Comparison of ENCODE assay signal across 8 mouse cellular contexts in the genomic region with DNA sequence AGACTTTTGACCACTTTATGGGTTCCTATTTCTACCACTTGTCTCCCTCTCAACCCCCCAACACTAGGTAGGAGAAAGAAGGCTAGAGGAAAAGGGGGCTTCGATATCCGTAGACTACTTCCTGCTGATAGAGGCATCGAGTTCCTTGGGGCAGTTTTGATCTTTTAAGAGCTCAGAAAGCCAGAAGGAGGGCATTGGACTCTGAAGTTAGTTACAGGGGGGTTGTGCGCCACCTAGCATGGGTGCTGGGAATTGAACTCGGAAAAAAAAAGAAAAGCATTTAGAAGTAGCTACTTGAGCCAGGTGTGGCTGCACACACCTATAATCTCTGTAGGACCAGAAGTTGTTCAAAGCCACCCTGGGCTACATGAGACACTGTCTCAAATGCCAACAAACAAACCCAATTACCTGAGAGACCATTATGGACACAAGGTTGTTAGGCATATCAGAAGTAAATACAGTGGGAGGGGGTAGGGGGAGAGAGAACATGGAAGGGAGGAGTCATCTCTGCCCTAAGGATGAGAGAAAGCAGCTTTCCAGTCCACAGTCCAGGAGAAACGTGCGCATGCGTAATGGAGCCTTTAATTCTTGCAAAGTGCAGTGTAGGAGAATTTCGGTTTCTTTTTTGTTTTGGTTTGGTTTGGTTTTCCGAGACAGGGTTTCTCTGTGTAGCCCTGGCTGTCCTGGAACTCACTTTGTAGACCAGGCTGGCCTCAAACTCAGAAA. TPM values are rescaled to one million over a fixed set of nuclear protein-coding genes. Genes with fewer than 3 reads are reported as not detected.
DNase-seq lines count a peak whose midpoint lies in the region; ATAC-seq and TF ChIP-seq lines count a peak whose summit lies in the region.

No protein-coding gene starts in this region.

- TF ChIP-seq POLR2A in lung, adult 2 months (IDR thresholded peaks at IDR 0.05; ENCODE audit: borderline replicate concordance, extremely low read depth, low read depth, low read length), result no peak

- H3K27me3 ChIP-seq in embryonic facial prominence, embryonic 14.5 days (replicated peaks; ENCODE audit: control insufficient read depth, insufficient read depth, low read length), result no peaks in the 10 kb centered on the region
- no peaks in the 10 kb centered on the region for H3K27me3 ChIP-seq in heart, embryonic 14.5 days (ENCODE audit: control insufficient read depth, insufficient read depth, low read length)
- H3K27me3 ChIP-seq in neural tube, embryonic 15.5 days (replicated peaks), result no peaks in the 10 kb centered on the region

- peak overlapping the region; percentile 94 for H3K4me2 ChIP-seq in embryonic facial prominence, embryonic 14.5 days (ENCODE audit: low read depth, low read length)
- peak overlapping the region; percentile 92 for H3K4me2 ChIP-seq in heart, embryonic 14.5 days (ENCODE audit: low read length)
- peak overlapping the region; percentile 94 for H3K4me2 ChIP-seq in neural tube, embryonic 15.5 days

- no peaks in the 10 kb centered on the region for H3K9me3 ChIP-seq in embryonic facial prominence, embryonic 14.5 days (ENCODE audit: control insufficient read depth, low read length)
- no peaks in the 10 kb centered on the region for H3K9me3 ChIP-seq in heart, embryonic 14.5 days (ENCODE audit: control insufficient read depth, low read length)
- no peaks in the 10 kb centered on the region for H3K9me3 ChIP-seq in neural tube, embryonic 15.5 days (replicated peaks)

- H3K4me1 ChIP-seq in embryonic facial prominence, embryonic 14.5 days (ENCODE audit: control insufficient read depth, insufficient read depth, low read length), result peaks cover 8% of the 10 kb centered on the region
- peaks cover 2 to 12% of the 10 kb centered on the region in 2 experiments; a peak in 3 of 4 replicates for H3K4me1 ChIP-seq in heart, embryonic 14.5 days (ENCODE audit: control insufficient read depth in 2 of 2, insufficient read depth in 2 of 2, low read length in 2 of 2)
- H3K4me1 ChIP-seq in lung, adult 2 months (ENCODE audit: control insufficient read depth, insufficient read depth, low read length), result peaks cover 3% of the 10 kb centered on the region; the same call in 1 of the 2 replicates
- peaks cover 16% of the 10 kb centered on the region for H3K4me1 ChIP-seq in neural tube, embryonic 15.5 days

- H3K36me3 ChIP-seq in embryonic facial prominence, embryonic 14.5 days (ENCODE audit: control insufficient read depth, insufficient read depth, low read length), result peaks cover 30% of the 10 kb centered on the region; the same call in 1 of the 2 replicates
- H3K36me3 ChIP-seq in heart, embryonic 14.5 days (ENCODE audit: control insufficient read depth, insufficient read depth, low read length), result peaks cover 47% of the 10 kb centered on the region
- H3K36me3 ChIP-seq in neural tube, embryonic 15.5 days, result peaks cover 35% of the 10 kb centered on the region

- H3K4me3 ChIP-seq in embryonic facial prominence, embryonic 14.5 days (ENCODE audit: low read depth, low read length), result peak overlapping the region; percentile 86
- H3K4me3 ChIP-seq in heart, embryonic 14.5 days (ENCODE audit: control insufficient read depth in 1 of 2, insufficient read depth in 1 of 2, low read depth in 1 of 2, low read length in 2 of 2), result peak overlapping the region; percentile 64 to 82
- peak overlapping the region; percentile 88 for H3K4me3 ChIP-seq in lung, adult 2 months (replicated peaks; ENCODE audit: extremely low read depth, low read depth, low read length)
- H3K4me3 ChIP-seq in neural tube, embryonic 15.5 days (replicated peaks), result peak overlapping the region; percentile 87

- no peak for ATAC-seq in embryonic facial prominence, embryonic 14.5 days (ENCODE audit: low read depth)
- ATAC-seq in heart, embryonic 14.5 days (ENCODE audit: insufficient number of reproducible peaks, insufficient read depth, low FRiP score, low read depth), result no peak
- ATAC-seq in neural tube, embryonic 15.5 days (ENCODE audit: low FRiP score), result 0 out of 2 replicates have a peak, but pooled peaks have one; percentile 9

- peak; percentile 51 to 70 for DNase-seq in CD8-positive naive resting alpha-beta T cell, adult 2 months (ENCODE audit: low read depth in 2 of 2, low spot score in 2 of 2)
- peak; percentile 75 for DNase-seq in adrenal gland, postnatal 14 days
- peak; percentile 69 for DNase-seq in embryonic facial prominence, embryonic 14.5 days (ENCODE audit: low spot score)
- DNase-seq in kidney, postnatal 14 days, result peak; percentile 75
- peak; percentile 54 for DNase-seq in lung, adult 2 months
- peak; percentile 81 for DNase-seq in thymus, postnatal 0 days (ENCODE audit: low spot score)

- H3K27ac ChIP-seq in embryonic facial prominence, embryonic 14.5 days (replicated peaks; ENCODE audit: low read depth, low read length), result peak overlapping the region; percentile 82; the same call in 1 of the 2 replicates
- H3K27ac ChIP-seq in heart, embryonic 14.5 days (replicated peaks in 1 of 2; ENCODE audit: control insufficient read depth in 1 of 2, insufficient read depth in 1 of 2, low read depth in 2 of 2, low read length in 2 of 2), result peak overlapping the region in 1 of 2 experiments; percentile 87; a peak in 2 of 4 replicates
- peak overlapping the region; percentile 89; the same call in 1 of the 2 replicates for H3K27ac ChIP-seq in neural tube, embryonic 15.5 days (replicated peaks)

- peak; percentile 59 for TF ChIP-seq CTCF in lung, adult 2 months (IDR thresholded peaks at IDR 0.05; ENCODE audit: insufficient read depth, low read length)

- 31% methylated on average over 10 of the region's 10 CpGs for WGBS in embryonic facial prominence, embryonic 14.5 days
- WGBS in heart, embryonic 14.5 days, result 32% methylated on average over 10 of the region's 10 CpGs
- 36% methylated on average over 10 of the region's 10 CpGs for WGBS in lung, adult 2 months
- 38% methylated on average over 10 of the region's 10 CpGs for WGBS in neural tube, embryonic 15.5 days

- H3K9ac ChIP-seq in embryonic facial prominence, embryonic 14.5 days (ENCODE audit: low read depth, low read length), result peak overlapping the region; percentile 81
- H3K9ac ChIP-seq in heart, embryonic 14.5 days (ENCODE audit: low read length), result peak overlapping the region; percentile 93
- H3K9ac ChIP-seq in neural tube, embryonic 15.5 days (replicated peaks), result peak overlapping the region; percentile 92

RNA-seq across cellular contexts. Expression of a gene that starts 1.2 kb away (rescaled TPM):
- 15.3 and 16.5 TPM in 2 replicates for total RNA-seq in adrenal gland, postnatal 14 days (2021)
- 30.4 and 31.8 TPM in 2 replicates for polyA plus RNA-seq in embryonic facial prominence, embryonic 14.5 days (2014; fragmentation: Nextera tagmentation; extraction: Ambion mirVana)
- 24.2 and 24.9 TPM in 2 replicates for polyA plus RNA-seq in heart, embryonic 14.5 days (2014; fragmentation: Nextera tagmentation; extraction: Ambion mirVana)
- 7.3 and 10.8 TPM in 2 replicates for polyA plus RNA-seq in lung, adult 2 months (2012; rRNA removed)
- polyA plus RNA-seq in neural tube, embryonic 15.5 days (2015; fragmentation: Nextera tagmentation; extraction: Ambion mirVana), result 16.8 and 24.1 TPM in 2 replicates
- polyA plus RNA-seq in thymus, postnatal 0 days (2015; fragmentation: Nextera tagmentation; extraction: Ambion mirVana), result 25.4 and 26.2 TPM in 2 replicates

RNA-seq across cellular contexts. Expression of a gene that starts 32.7 kb away (rescaled TPM):
- total RNA-seq in adrenal gland, postnatal 14 days (2021), result 19.4 and 19.6 TPM in 2 replicates
- 15.8 and 16.7 TPM in 2 replicates for polyA plus RNA-seq in embryonic facial prominence, embryonic 14.5 days (2014; fragmentation: Nextera tagmentation; extraction: Ambion mirVana)
- 21.5 and 21.9 TPM in 2 replicates for polyA plus RNA-seq in heart, embryonic 14.5 days (2014; fragmentation: Nextera tagmentation; extraction: Ambion mirVana)
- polyA plus RNA-seq in lung, adult 2 months (2012; rRNA removed), result 10.9 and 12.6 TPM in 2 replicates
- 14.0 and 16.4 TPM in 2 replicates for polyA plus RNA-seq in neural tube, embryonic 15.5 days (2015; fragmentation: Nextera tagmentation; extraction: Ambion mirVana)
- polyA plus RNA-seq in thymus, postnatal 0 days (2015; fragmentation: Nextera tagmentation; extraction: Ambion mirVana), result 4.1 and 4.4 TPM in 2 replicates

RNA-seq across cellular contexts. Expression of a gene that starts 55.7 kb away (rescaled TPM):
- 1.4 and 1.5 TPM in 2 replicates for total RNA-seq in adrenal gland, postnatal 14 days (2021)
- polyA plus RNA-seq in embryonic facial prominence, embryonic 14.5 days (2014; fragmentation: Nextera tagmentation; extraction: Ambion mirVana), result 2,164 and 3,230 TPM in 2 replicates
- polyA plus RNA-seq in heart, embryonic 14.5 days (2014; fragmentation: Nextera tagmentation; extraction: Ambion mirVana), result 236 and 241 TPM in 2 replicates
- 1.2 and 1,963 TPM in 2 replicates for polyA plus RNA-seq in lung, adult 2 months (2012; rRNA removed)
- polyA plus RNA-seq in neural tube, embryonic 15.5 days (2015; fragmentation: Nextera tagmentation; extraction: Ambion mirVana), result 92.7 and 174 TPM in 2 replicates
- polyA plus RNA-seq in thymus, postnatal 0 days (2015; fragmentation: Nextera tagmentation; extraction: Ambion mirVana), result 14.5 and 22.3 TPM in 2 replicates
